Mouse (Mus musculus): ENCODE results near the gene Dkk3. TPM values are rescaled to one million over a fixed set of nuclear protein-coding genes. Genes with fewer than 3 reads are reported as not detected.
"Not testable (repeated sequence)": the region's sequence is repeated elsewhere in the genome, so short reads cannot be mapped to it uniquely, and the experiment has no call there.

The Dkk3 gene
- total RNA-seq, 2 experiments from 2014 or later = 6.9 to 27.8 TPM

- DNase-seq (ENCODE audit: low spot score) = no peak
Measured at GRCm38 (mm10) chr7:112169955-112170692, 11.3 kb upstream of the Dkk3 start.

GRCm38 (mm10) chr7:112165593-112165992, 6.7 kb upstream of the Dkk3 start:
- no peak for DNase-seq (ENCODE audit: low spot score)

- DNase-seq (ENCODE audit: low spot score) = not testable (repeated sequence)
Measured at GRCm38 (mm10) chr7:112165032-112165431, 6.2 kb upstream of the Dkk3 start.

GRCm38 (mm10) chr7:112164430-112164829, 5.6 kb upstream of the Dkk3 start:
- DNase-seq (ENCODE audit: low spot score) = peak; percentile 63

- DNase-seq (ENCODE audit: low spot score) = no peak
Measured at GRCm38 (mm10) chr7:112159835-112160234, 978 bp upstream of the Dkk3 start.

- no peak for DNase-seq (ENCODE audit: low spot score)
Measured at GRCm38 (mm10) chr7:112158316-112158741, 528 bp downstream of the Dkk3 start.

GRCm38 (mm10) chr7:112157584-112158315, 1.1 kb downstream of the Dkk3 start:
- no peak for DNase-seq (ENCODE audit: low spot score)

- DNase-seq (ENCODE audit: low spot score) = no peak
Measured at GRCm38 (mm10) chr7:112155194-112155593, 3.7 kb downstream of the Dkk3 start.

- no peak for DNase-seq (ENCODE audit: low spot score)
Measured at GRCm38 (mm10) chr7:112154445-112154844, 4.4 kb downstream of the Dkk3 start.

GRCm38 (mm10) chr7:112149113-112149512, 9.7 kb downstream of the Dkk3 start:
- DNase-seq (ENCODE audit: low spot score) = peak; percentile 59

- DNase-seq (ENCODE audit: low spot score) = no peak
Measured at GRCm38 (mm10) chr7:112147979-112148378, 10.9 kb downstream of the Dkk3 start.

GRCm38 (mm10) chr7:112144646-112145179, 14.1 kb downstream of the Dkk3 start:
- DNase-seq (ENCODE audit: low spot score) = peak; percentile 51

- DNase-seq (ENCODE audit: low spot score) = no peak
Measured at GRCm38 (mm10) chr7:112143978-112144377, 14.9 kb downstream of the Dkk3 start.

- no peak for DNase-seq (ENCODE audit: low spot score)
Measured at GRCm38 (mm10) chr7:112143090-112143500, 15.8 kb downstream of the Dkk3 start.

- no peak for DNase-seq (ENCODE audit: low spot score)
Measured at GRCm38 (mm10) chr7:112142616-112143015, 16.2 kb downstream of the Dkk3 start.

- no peak for DNase-seq (ENCODE audit: low spot score)
Measured at GRCm38 (mm10) chr7:112140725-112141124, 18.1 kb downstream of the Dkk3 start.

- peak; percentile 54 for DNase-seq (ENCODE audit: low spot score)
Measured at GRCm38 (mm10) chr7:112138509-112139405, 20.1 kb downstream of the Dkk3 start.

GRCm38 (mm10) chr7:112138168-112138508, 20.7 kb downstream of the Dkk3 start:
- DNase-seq (ENCODE audit: low spot score) = no peak

GRCm38 (mm10) chr7:112136537-112136936, 22.3 kb downstream of the Dkk3 start:
- no peak for DNase-seq (ENCODE audit: low spot score)

GRCm38 (mm10) chr7:112135161-112135560, 23.7 kb downstream of the Dkk3 start:
- no peak for DNase-seq (ENCODE audit: low spot score)

GRCm38 (mm10) chr7:112133277-112133676, 25.6 kb downstream of the Dkk3 start:
- no peak for DNase-seq (ENCODE audit: low spot score)

GRCm38 (mm10) chr7:112132005-112132404, 26.9 kb downstream of the Dkk3 start:
- DNase-seq (ENCODE audit: low spot score) = no peak
